Mouse (Mus musculus) stomach, postnatal 0 days (tissue): Measurements from ENCODE around the gene Dido1. TPM values are rescaled to one million over a fixed set of nuclear protein-coding genes. Genes with fewer than 3 reads are reported as not detected.

Source experiments
- ATAC-seq: fragments of 200-750 bp; cut with Nextera tagmentation; 2 replicates; pipeline ENCODE4 v1.8.0; 2017; ENCODE audit not compliant: low FRiP score, low TSS enrichment
- DNase-seq: peaks from one replicate; pipeline ENCODE4 v3.0.0-alpha.2; 2016; ENCODE audit warnings: low spot score
- H3K27ac ChIP-seq: fragments of 300-500 bp; sonication (generic); replicated peaks from 2 replicates; pipeline ENCODE4 v1.5.1; 2014; ENCODE audit warnings: mild to moderate bottlenecking, control low read depth
- H3K27me3 ChIP-seq: fragments of 300-500 bp; sonication (generic); 2 replicates; pipeline ENCODE4 v1.6.1; 2014; ENCODE audit warnings: low read length; ENCODE audit not compliant: control insufficient read depth, insufficient read depth
- H3K36me3 ChIP-seq: fragments of 300-500 bp; sonication (generic); 2 replicates; pipeline ENCODE4 v1.6.1; 2014; ENCODE audit warnings: low read length, mixed read lengths; ENCODE audit not compliant: control insufficient read depth, insufficient read depth
- H3K4me1 ChIP-seq: fragments of 300-500 bp; sonication (generic); replicated peaks from 2 replicates; pipeline ENCODE4 v1.6.1; 2014; ENCODE audit warnings: antibody characterized with exemption; ENCODE audit not compliant: control insufficient read depth, insufficient read depth
- H3K4me2 ChIP-seq: fragments of 300-500 bp; sonication (generic); replicated peaks from 2 replicates; pipeline ENCODE4 v1.6.1; 2014; ENCODE audit warnings: low read depth, mild to moderate bottlenecking, control low read depth, moderate library complexity
- H3K4me3 ChIP-seq: fragments of 300-500 bp; sonication (generic); 2 replicates; pipeline ENCODE4 v1.5.1; 2014; ENCODE audit warnings: low read depth, low read length, control low read depth
- H3K9ac ChIP-seq: fragments of 300-500 bp; sonication (generic); 2 replicates; pipeline ENCODE4 v1.6.1; 2014; ENCODE audit warnings: mild to moderate bottlenecking, low read length, control low read depth, mixed read lengths
- H3K9me3 ChIP-seq: fragments of 300-500 bp; sonication (generic); 2 replicates; pipeline ENCODE4 v1.6.1; 2016; ENCODE audit warnings: low read length; ENCODE audit not compliant: control insufficient read depth
- CTCF ChIP-seq: IDR thresholded peaks from 2 replicates; pipeline ENCODE4 v1.5.1; 2016; ENCODE audit warnings: antibody characterized with exemption, low read depth, mild to moderate bottlenecking, moderate library complexity
- EP300 ChIP-seq: optimal IDR thresholded peaks from 2 replicates; pipeline ENCODE3; 2016; ENCODE audit warnings: antibody characterized with exemption
- WGBS: fragments of 180-500 bp; shearing (Covaris S2); extraction: QIAGEN DNeasy Blood & Tissue Kit; methylation state at CpG from one replicate; pipeline ENCODE4 v1.1.7; 2014; 5-methylcytosine and 5-hydroxymethylcytosine counted together
- polyA plus RNA-seq: library from polyadenylated mRNA; unstranded; fragments of >200 nt; fragmentation: Nextera tagmentation; extraction: Ambion mirVana; gene quantifications from 2 replicates; pipeline ENCODE4 v1.2.1, GENCODE M21; 2015

Dido1 gene
- polyA plus RNA-seq, 1 experiment from 2014 or later = 9.7 TPM

DNA sequence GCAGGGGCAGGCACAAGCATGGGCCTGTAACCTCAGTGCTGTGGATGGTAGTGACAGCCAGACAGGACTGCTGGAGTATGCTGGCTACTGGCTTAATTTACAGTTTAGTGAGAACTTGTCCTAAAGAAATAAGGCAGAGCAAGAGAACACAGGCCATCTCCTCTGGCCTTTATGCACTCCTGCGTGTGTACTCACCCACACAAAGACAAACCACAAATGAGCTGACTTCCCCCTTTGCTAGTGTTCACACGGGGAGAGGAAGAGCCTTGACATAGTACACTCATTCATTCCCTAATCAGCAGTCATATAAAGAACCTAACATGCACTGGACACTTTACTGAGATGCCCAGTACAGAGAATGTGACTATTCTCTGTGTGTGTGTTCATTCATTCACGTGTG, 4.7 kb downstream of the Dido1 start:
- Histone ChIP-seq H3K4me1 (0 out of 2 replicates have a peak, but pooled peaks cover 3% of the 10 kb centered on the region), H3K9me3 (no peaks in the 10 kb centered on the region), H3K4me2 (no peak overlapping the region), H3K4me3 (no peak overlapping the region), H3K27ac (peak overlapping the region; percentile 70; the same call in 1 of the 2 replicates), H3K27me3 (no peaks in the 10 kb centered on the region), H3K36me3 (no peaks in the 10 kb centered on the region), H3K9ac (no peak overlapping the region)
- WGBS = 68% methylated on average over 3 of the region's 3 CpGs
- no peak for DNase-seq
- no peak for ATAC-seq
- TF ChIP-seq EP300 (no peak), CTCF (no peak)

DNA sequence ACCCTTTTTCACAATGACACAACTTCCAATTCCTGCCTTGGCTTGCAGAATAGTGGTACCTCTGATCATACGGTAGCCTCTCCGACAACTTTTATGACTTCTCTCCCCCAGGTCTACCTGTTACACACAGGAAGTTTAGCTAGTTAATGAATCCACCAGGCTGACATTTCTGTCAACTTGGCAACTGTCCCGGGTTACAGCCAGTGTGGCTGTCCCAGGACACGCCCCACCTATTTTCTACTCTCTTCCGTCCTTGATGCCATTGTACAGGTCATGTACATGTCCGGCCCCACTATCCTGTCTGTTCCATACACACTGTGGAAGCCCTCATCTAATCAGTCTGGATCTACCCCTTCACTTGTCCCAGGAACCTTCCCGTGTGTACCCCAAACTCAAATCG, 5.2 kb downstream of the Dido1 start:
- H3K9ac ChIP-seq = no peak overlapping the region
- peak; percentile 60 for DNase-seq
- WGBS = 62% methylated on average over 8 of the region's 8 CpGs

DNA sequence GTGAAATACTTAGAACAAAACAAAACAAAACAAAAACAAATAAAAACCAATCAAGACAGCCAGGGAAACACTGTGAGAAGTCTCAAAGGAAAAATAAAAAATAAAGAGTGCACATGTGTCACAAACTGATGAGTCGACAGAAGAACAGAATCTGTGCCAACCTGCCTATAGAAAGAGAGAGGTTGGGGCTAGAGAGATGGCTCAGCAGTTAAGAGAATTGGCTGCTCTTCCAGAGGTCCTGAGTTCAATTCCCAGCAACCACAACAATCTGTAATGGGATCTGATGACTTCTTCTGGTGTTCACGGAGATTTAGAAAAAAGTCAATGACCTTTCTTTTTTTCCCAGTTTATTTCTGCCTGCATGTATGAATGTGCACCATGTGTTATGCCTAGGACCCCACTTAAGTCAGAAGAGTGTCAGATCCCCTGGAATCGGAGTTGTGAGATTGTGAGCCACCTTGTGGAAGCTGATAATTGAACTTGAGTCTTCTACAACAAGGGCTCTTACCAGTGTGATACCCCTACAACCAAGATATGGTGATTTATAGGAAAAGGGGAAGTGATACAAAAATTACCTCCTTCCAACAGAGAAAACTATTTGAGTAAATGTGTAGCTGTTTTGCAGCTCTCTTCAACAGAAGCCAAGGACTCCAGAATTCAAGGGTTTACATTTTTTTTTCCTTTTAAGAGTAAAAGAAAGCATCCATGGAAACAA, 6.0 kb downstream of the Dido1 start:
- no peaks in the 10 kb centered on the region for H3K9me3 ChIP-seq
- no peak overlapping the region for H3K9ac ChIP-seq
- no peaks in the 10 kb centered on the region for H3K27me3 ChIP-seq
- H3K4me3 ChIP-seq = no peak overlapping the region
- H3K27ac ChIP-seq = no peak overlapping the region
- ATAC-seq (no peak), DNase-seq (no peak)
- H3K36me3 ChIP-seq = no peaks in the 10 kb centered on the region
- H3K4me1 ChIP-seq = 0 out of 2 replicates have a peak, but pooled peaks cover 8% of the 10 kb centered on the region
- H3K4me2 ChIP-seq = no peak overlapping the region
- 76% methylated on average over 3 of the region's 3 CpGs for WGBS
- TF ChIP-seq CTCF = no peak
- TF ChIP-seq EP300 = no peak

More for the DNA sequence above, 5.2 kb downstream of the Dido1 start:
- ATAC-seq = no peak
- Histone ChIP-seq H3K27ac (peak overlapping the region; percentile 70; the same call in 1 of the 2 replicates), H3K9me3 (no peaks in the 10 kb centered on the region), H3K4me2 (no peak overlapping the region), H3K4me1 (0 out of 2 replicates have a peak, but pooled peaks cover 7% of the 10 kb centered on the region), H3K27me3 (no peaks in the 10 kb centered on the region), H3K36me3 (no peaks in the 10 kb centered on the region), H3K4me3 (no peak overlapping the region)
- TF ChIP-seq EP300 = no peak
- TF ChIP-seq CTCF = no peak

DNA sequence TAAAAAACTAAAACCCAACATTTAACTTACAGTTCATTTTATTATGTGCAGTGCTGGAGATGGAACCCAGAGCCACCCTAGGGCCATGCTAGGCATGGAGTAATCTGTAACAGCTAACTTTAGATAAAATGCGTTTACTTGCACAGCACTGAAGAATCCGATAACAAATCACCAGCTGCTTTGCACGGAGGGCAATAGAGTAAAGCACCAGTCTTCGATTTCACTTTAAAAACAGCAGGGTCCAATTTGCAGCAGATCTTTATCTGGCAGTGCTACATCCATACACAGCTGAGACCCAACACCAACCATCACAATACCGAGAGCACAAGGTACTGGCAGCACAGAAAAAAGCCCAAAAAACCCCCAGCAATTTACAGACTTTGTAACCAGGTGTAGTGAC, 6.6 kb downstream of the Dido1 start:
- H3K36me3 ChIP-seq = no peaks in the 10 kb centered on the region
- H3K27me3 ChIP-seq = no peaks in the 10 kb centered on the region
- no peak overlapping the region; the same call in 1 of the 2 replicates for H3K9ac ChIP-seq
- no peak overlapping the region for H3K4me2 ChIP-seq
- H3K4me3 ChIP-seq = no peak overlapping the region
- no peaks in the 10 kb centered on the region for H3K9me3 ChIP-seq
- WGBS = 68% methylated on average over 5 of the region's 5 CpGs
- TF ChIP-seq EP300 (no peak), CTCF (no peak)
- 0 out of 2 replicates have a peak, but pooled peaks cover 8% of the 10 kb centered on the region for H3K4me1 ChIP-seq
- DNase-seq = no peak
- ATAC-seq = no peak
- no peak overlapping the region for H3K27ac ChIP-seq

DNA sequence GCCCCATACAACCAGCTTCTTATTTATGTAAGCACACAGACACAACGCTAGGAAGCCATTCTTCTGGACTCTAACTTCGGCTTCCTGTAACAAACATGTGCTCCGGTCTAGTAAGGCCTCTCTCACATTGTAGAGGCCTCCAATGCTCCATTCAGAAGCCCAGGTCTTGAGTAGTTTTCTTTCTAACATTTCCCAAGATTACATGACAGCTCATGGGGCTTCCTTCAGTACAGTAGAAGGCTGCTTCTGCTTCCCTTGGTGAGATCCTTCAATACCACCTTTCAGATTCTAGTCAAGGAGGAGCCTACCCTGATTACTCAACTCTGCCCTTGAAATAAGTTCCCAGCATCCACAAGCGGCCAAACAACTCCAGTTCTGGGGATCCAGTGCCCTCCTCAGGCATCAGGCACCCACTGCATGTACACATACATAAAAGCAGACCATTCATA, 7.1 kb downstream of the Dido1 start:
- peak overlapping the region; percentile 82 for H3K4me2 ChIP-seq
- no peaks in the 10 kb centered on the region for H3K9me3 ChIP-seq
- H3K9ac ChIP-seq = peak overlapping the region; percentile 99
- TF ChIP-seq CTCF = peak; percentile 40; the same call in 1 of the 2 replicates
- no peak for TF ChIP-seq EP300
- no peaks in the 10 kb centered on the region for H3K27me3 ChIP-seq
- H3K4me1 ChIP-seq = 0 out of 2 replicates have a peak, but pooled peaks cover 8% of the 10 kb centered on the region
- H3K4me3 ChIP-seq = peak overlapping the region; percentile 92
- H3K36me3 ChIP-seq = no peaks in the 10 kb centered on the region
- DNase-seq (peak; percentile 26), ATAC-seq (no peak)
- H3K27ac ChIP-seq = peak overlapping the region; percentile 98
- WGBS = 24% methylated on average over 4 of the region's 4 CpGs
